Mouse (Mus musculus): ENCODE measurements around the gene Pik3r2.

The Pik3r2 gene

DNA sequence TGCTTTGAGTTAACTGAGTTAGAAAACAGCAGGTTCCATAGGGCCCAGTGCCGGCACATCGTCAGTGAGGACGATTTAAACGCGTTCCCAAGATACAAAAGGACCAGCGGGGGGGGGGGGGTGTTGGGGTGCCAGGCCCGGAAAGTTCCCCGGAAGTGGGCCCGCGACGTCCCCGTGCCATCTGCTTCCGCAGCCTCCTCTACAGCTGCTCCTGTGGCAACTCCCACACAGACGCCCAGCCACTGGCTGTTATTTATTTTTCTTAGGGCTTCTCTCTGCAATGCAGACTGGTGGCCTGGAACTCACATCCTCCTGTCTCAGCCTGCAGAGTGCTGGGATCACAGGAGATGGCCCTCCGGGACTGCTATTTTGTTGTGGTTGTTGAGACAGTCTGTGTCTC, 24.6 kb upstream of the Pik3r2 start:
- peak in 1 of 2 experiments; percentile 82 for DNase-seq (ENCODE audit: low spot score in 2 of 2)

DNA sequence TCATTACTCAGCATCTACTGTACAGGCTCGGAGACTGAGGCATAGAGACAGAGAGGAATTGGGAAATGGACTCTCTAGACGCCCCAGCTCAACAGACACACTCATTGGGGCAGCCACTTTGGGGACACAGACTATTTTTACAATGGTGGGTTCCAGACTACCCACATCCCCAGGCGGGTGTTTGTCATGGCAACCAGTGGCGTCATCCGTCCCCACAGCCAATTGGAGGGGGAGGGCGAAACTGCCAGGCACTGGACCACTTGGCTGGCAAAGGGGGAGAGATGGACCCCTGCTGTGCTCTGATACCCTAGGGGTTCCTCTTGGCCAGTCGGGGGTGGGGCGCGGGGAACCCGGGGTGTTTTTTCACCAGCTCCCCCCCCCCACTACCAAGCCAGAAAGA, 24.1 kb upstream of the Pik3r2 start:
- peak in 1 of 2 experiments; percentile 67 for DNase-seq (ENCODE audit: low spot score in 2 of 2)

DNA sequence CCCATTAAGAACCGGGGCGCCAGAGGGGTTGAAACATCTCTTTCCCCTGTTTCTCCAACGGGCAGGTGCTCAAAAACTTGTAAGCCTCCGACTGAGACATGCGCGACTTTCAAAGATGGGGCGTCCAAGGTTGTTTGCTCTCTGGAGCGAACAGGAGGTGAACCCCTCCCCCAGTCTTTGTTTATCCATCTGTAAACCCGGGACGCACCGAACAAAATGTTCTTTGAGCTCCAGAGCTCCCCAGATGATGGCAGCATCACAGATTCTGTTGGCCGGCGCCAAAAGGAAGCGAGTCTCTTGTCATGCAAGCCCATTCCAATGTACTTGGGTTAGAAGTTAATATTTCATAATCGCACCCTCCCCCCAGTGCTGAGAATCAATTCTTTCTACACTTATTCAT, 21.8 kb upstream of the Pik3r2 start:
- peak in 1 of 2 experiments; percentile 71 for DNase-seq (ENCODE audit: low spot score in 2 of 2)

DNA sequence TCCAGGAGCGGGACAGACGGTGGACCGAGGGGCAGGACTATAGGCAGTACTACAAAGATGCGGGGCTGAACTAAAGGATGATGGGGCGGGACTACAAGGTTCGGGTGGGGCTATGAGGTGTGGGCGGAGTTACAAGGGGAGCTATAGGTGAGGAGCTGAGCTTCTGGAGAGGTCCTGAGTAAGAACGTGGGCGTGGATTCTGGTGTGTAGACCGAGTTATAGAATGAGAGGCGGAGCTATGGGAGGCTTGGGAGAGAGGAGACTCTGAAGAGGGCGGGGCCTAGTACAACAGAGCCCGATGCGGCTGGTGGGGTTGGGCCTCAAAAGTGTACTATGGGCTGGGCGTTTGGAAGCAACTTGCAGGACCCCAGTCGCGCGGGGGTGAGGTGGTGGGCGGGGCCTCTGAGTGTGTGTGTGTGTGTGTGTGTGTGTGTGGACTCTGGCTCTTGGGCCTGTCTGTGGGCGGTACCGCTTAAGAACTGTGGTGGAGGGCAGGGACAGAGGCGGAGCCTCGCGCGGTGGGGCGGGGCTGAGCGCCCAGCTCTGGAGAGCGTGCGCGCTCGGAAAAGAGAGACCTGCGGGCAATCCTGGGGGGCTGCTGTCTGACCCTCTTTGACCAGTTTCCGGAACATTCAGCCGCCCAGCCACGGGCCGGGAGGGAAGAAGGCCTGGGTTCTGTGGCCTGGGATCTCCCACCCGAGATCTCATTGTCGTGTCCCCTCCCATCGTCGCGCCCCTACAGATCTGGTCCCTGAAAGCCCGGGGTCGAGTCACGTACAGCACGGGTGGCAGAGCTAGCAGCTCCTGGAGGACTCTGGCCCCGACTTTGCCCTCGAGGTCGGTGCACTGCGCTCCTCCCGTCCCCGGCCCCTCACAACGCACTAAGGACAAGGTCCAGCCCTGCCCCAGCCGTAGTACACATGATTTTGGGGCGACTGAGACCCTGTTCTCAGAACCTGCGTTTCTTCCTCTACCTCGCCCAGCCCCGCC, 20.9 kb upstream of the Pik3r2 start:
- peak; percentile 92 to 95 for DNase-seq (ENCODE audit: low spot score in 2 of 2)

DNA sequence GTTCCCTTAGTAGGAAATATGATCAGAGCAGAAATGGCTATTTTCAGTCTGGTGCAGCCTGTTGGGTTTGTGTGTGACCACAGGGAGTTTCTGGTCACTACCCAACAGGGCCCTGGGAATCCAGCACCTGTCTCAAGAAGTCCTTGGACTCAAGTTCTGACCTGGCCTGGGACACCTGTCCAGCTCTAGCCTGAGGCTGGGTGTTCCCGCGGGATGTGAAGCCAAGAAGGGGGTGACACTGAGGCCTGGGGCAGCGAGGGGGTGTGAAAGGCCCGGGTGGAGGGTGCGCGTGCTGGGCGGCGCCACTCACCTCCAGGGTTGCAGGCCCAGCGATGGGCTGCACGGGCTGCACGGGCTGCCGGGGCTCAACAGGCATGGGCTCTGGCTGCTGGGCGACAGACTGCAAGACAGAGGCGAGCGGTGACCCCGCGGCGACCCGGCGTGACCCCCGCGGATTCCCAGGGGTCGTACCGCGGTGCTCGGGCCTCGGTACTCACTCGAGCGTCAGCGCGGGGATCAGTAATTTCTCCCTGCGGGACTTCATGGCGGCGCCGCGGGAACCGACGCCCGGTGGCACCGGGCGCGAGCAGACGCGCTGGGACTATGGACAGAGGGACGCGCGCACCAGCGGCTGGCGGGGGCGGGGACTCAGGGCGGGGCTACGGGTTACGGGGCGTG, 20.0 kb upstream of the Pik3r2 start:
- no peak for DNase-seq (ENCODE audit: low spot score in 2 of 2)

DNA sequence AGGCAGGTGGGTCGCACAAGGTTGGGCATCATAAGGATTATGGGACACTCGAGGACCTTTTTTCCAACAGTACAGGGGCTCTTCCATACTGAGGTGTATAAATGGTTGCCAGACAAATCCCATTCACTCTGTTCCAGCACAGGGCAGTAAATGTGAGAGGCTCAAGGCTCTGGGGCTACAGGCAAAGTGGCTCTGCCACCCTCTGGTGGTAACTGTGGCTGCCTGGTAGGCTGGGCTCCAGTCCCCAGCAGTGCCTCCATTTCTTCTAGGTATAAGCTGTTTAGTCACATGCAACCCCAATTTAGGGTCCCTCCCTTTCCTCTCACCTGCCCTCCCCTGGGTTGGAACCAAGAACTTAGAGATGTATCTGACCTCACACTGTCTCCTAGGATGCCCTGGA, 18.9 kb upstream of the Pik3r2 start:
- no peak for DNase-seq (ENCODE audit: low spot score in 2 of 2)

DNA sequence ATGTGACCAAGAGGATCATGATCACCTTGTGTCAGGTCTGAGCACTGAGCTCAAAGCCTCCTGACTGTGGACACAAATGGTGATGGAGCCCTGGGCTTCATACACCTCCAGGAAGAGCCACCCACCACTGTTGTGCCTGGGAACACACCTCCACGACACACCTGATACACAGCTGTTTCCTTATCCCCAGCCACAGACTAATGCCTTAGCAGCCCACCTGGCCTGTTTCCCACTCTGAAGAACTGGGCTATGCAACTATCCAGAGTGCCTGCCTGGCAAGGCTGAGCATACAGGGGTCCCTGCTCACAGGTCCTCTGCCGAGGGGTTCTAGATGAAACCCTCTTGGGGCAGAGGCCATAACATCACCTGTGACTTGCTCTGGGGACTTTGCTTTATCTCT, 17.7 kb upstream of the Pik3r2 start:
- no peak for DNase-seq (ENCODE audit: low spot score in 2 of 2)

DNA sequence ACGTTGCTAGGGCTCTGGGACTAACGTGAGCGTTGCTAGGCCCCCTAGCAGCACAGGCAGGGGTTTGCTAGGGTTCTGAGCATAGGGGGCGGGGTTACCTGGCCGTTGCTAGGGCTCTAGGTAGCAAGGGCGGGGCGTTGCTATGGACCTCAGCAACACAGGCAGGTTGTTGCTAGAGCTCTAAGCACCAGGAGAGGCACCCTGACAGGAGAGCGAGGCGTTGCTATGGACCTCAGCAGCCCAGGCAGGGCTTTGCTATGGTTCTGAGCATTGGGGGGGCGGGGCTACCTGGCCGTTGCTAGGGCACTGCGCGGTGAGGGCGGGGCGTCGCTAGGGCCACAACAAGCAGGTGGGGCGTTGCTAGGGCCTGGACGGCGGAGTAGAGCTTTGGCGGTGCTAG, 16.2 kb upstream of the Pik3r2 start:
- peak in 1 of 2 experiments; percentile 81 for DNase-seq (ENCODE audit: low spot score in 2 of 2)

DNA sequence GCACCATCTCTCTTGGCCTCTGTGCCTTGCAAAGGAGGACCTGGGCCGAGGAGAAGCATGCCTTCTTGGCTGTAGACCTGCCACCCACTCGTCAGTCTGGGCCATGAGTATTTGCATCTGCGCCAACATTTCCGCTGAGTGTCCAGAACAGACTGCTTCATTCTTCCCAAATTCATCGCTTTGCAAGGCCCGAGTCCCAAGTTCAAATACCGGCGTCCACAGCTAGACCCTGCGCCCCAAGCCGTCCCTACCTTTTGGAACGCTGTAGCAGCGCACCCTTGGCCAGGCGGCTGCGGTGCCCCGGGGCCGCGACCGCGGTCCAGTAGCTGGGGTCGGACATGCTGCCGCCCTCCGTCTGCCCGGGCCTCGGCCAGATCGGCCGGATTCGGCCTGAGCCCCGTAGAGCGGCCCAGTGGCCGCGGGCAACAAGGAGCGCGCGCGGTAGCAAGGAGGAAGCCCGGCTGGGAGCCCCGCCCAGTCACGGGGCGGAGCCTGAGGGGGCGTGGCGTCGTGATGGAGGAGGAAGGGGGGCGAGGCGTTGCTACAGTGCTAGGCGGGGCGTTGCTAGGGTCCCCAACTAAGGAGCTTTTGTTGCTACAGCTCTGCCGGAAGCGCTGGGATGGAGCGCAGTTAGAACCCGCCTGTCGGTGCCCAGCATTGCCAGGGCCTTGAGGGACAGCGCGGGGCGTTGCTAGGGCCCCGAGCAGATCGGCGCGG, 15.6 kb upstream of the Pik3r2 start:
- DNase-seq (ENCODE audit: low spot score in 2 of 2): peak; percentile 94 to 97

DNA sequence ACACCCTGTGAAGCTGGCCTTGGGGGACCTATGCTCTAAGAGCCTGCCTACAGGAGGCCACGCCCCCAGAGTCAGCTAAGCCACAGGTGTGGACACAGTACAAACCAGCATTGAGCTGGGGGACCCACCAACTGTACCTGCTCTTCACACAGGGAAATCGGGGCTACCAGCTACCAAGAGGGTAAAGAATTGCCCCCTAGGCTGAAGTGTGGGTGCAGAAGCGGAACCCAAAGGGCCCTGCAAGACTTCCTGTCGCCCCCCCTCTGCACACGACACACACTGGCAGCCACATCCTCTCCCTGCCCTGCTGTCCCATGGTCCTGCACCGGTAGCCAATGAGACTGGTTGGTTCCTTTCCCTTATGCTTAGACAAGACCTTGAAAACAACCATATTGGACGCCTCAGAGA, 14.8 kb upstream of the Pik3r2 start:
- DNase-seq (ENCODE audit: low spot score in 2 of 2): no peak

DNA sequence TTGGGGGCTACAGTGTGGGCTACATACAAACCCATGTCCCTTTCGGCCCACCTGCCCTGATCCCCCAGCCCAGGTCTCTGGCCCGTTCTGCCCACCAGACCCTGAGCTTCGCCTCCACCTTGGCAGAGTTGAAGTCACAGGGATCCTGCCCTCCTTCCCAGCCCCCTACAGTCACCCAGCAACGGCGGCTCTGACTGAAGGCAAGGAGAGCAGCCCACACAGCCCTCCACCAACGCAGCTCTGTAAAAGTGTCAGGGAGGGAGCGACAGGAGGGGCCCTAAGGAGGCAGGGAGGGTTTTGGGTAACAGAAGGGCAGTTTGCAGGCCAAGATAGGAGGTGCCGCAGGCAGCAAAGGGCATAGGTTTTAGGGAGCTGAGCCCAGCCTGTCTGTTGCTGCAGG, 14.3 kb upstream of the Pik3r2 start:
- DNase-seq (ENCODE audit: low spot score in 2 of 2): no peak

DNA sequence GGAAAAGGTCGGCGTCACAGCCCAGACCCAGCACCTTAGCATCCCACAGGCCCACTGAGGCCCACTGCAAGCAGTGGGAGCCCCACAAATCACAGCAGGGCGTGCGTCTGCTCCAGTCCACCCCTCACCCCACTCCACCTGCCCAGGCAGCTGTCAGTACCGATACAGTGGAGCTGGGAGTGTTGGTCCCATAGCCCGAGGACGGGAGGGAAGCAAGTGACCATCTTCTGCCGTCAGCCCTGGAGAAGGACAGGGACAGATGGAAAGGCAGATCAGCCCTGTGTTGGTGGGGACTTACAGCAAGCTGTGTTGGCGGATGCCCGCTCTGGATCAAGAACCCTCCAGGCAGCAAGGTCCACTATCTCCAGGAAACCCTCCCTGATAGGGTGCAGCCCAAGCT, 12.5 kb upstream of the Pik3r2 start:
- no peak for DNase-seq (ENCODE audit: low spot score in 2 of 2)

DNA sequence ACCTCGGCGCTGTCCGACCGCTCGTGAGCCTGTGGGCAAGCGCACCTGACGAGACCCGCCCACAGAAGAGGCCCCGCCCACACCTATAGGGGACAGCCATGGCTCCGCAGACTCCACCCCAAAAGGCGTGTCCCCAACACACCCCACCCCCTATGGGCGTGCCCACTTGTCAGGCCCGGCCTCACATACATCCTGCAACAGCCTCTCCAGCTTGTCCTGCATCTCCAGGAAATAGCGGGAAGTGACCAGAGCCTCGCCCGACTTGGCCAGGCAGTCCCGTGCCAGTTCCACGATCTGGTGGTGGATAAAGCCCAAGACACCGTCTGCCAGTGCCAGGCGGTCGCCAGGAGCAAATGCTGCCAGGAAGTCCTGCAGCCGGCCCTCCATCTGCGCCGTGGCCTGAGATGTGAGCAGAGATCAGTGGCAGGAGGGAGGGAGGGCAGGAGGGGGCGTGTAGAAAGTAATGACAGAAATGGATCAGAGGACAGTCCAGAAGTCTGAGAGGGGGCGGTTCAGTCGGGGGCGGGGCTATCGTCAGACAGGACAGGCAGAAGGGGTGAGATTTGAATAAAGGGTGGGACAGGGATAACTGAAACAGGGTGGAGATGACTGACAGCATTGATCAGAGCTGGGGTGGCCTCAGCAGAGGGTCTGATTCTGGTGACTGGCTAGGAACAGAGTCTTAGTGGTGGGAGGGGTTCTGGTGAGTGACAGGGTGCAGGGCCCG, 11.6 kb upstream of the Pik3r2 start:
- DNase-seq (ENCODE audit: low spot score in 2 of 2): no peak

DNA sequence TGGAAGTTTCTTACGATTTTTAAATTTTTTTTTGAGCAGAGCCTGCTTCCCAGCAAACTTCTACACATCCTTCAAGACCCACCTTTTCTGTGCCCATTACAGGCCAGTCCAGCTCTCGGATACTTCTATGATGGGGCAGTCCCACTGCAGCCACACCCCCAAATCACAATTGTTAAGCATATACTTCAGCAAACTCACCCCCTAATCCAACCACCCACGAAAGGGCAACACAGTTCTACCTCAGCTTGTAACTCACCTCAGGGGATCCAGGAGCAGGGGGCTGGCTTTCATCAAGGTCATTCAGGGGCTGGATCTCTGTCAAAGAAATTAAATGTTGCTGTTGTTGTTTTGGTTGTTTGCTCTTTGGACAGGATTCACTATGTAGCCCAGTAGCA, 10.5 kb upstream of the Pik3r2 start:
- no peak for DNase-seq (ENCODE audit: low spot score in 2 of 2)

DNA sequence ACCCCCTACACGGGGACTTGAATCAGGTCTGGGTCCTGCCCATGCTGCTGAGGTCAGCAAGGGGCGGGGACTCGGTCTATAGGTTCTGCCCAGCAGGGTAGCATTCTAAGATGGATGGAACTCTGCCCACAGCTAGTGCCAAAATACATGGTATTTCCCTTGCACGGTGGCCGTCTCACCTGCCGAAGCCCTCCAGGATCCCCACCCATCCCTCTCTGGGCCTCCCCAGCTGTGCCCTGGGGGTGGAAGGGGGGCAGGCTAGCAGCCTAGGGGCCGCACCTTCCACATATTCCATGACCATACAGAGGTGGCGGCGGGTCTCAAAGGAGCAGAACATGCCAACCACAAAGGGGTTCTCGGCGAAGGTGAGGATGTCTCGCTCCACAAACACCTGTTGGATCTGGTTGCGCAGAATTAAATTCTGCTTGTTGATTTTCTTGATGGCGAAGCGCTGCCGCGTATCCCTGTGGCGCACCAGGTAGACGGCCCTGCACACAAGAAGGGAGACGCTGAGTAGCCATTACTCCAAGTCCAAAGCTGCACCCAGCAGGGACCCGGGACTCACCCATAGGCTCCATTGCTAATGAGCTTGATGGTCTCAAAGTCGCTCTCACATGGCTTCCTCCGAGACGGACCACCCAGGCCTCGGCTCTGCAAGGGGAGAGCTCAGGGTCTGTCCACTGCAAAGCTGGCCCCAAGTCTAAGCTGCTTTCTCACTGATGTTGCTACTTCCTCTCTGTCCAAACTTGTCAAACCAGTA, 10.0 kb upstream of the Pik3r2 start:
- DNase-seq (ENCODE audit: low spot score in 2 of 2): no peak

DNA sequence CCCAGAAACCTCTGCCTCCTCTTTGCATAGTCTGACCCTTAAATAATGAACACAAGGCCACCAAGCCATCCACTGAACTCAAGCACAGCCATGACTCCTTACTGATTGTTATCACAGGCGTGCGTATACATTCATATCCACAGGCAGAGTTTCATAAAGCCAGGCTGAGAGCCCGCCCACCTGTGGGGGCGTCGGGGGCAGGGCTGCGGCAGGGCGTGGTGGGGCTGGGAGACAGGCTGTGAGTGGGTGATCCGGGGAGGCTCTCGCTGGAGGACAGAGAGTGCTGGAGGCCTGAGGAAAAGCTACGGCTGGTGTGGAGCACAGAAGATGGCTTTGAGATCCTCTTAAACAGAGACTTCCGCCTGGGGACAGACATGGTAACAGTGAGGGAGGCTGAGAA, 3.6 kb upstream of the Pik3r2 start:
- DNase-seq (ENCODE audit: low spot score in 2 of 2): no peak

DNA sequence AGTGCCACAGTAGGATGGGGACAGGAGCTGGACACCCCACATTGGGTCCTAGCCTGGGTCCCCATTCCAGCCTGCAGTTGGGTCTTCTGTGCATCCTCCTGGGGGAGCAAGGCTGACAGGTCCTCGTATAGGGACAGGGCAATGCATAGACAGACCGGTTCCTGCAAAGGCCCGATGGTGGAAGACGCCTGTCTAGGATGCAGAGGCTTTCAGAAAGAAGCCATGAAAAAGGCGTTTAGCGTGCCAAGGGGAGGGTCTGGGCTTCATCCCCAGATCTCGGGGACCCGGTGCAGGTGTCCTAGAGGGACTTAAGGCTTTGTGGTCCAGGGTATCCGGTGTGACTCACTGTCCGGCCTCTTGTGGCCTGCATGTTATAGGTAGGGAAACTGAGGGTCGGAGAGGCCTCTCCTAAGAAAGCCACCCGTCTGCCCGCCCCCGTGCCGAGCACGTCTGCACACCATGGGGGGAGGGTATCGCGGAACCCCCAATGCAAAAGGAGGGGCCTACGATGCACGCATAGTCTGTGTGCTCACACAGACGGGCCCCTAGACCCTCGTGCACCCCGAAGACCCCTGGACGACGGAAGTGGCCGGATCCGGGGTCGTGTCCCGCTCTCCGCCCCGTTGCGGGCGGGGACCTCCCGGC, 540 bp downstream of the Pik3r2 start:
- no peak for DNase-seq (ENCODE audit: low spot score in 2 of 2)

DNA sequence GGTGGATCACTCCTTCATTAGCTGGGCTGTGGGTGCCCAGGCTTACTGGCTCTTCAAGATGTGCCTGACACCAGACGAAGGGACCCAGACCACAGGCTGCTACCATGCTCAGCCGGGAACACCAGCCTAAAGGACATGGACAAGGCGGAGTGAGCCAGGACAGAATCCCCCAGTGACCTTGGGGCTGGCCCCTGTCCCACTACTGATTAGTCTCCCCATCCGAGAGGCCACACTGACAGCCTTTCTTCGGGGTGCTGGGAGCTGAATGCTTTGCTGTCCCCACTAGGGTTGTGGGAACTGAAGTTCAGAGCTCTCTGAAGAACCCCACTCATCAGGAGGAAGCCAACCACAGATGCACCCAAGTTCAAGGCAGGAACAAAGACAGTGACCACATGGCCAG, 1.3 kb downstream of the Pik3r2 start:
- DNase-seq (ENCODE audit: low spot score in 2 of 2): no peak

DNA sequence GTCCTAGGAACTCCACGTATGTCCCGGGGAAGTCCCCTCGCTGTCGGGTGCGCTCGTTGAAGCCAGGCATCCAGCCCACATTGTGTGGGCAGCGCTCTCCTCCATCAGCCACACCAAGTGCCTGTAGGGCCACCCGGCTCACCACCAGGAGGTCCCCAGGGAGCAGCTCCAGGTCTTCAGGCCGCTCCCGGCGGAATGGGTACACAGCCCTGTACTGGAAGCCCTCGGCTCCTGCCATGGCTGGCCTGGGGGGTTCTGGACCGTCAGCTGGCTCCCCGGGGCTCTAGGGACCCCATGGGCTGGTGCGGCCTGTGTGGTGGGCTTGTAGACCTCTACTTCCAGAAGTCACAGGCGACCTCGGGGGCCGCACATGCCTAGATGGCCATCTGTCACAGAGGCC, 1.8 kb downstream of the Pik3r2 start:
- no peak for DNase-seq (ENCODE audit: low spot score in 2 of 2)

DNA sequence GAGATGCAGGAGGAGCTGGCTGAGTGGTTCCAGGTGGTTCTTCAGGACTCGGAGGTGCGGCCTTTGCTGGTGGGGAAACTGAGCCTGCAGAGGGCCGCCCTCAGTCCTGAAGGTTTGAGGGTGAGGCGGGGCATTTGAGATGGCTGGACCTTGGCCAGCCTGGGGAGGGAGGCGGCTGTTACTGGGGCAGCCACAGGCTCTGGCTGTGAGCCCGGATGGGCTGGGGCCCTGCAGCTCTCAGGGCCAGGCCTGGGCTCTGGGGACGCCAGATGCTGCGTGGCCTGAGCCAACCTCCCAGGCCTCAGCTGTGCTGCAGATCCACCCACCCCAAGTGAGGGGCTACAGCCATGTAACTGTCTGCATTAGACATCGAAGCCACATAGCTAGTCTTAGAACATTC, 2.7 kb downstream of the Pik3r2 start:
- no peak for DNase-seq (ENCODE audit: low spot score in 2 of 2)

DNA sequence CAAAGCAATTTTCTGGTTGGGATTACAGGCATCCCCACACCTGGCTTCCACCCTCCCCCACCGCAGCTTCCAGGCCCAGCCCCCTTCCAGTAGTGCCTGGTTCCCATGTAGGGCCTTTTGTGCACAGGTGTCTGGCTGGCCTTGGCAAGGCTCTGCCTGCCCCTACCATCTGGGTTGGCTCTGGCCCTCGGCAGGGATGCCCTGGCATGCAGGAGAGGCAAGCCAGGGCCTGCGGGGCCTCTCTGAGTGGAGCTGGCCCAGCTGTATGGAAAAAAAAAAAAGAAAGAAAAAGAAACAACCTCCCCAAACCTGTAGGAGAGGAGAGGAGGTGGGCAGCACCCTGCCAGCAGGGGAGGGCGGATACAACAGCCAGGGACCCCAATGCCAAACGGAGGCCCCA, 3.1 kb downstream of the Pik3r2 start:
- DNase-seq (ENCODE audit: low spot score in 2 of 2): no peak
